ENCODE assay signal across 11 mouse cellular contexts in genomic region chr11:68113454-68114100, GRCm38 (mm10).
DNase-seq lines count a peak whose midpoint lies in the region; ATAC-seq lines count a peak whose summit lies in the region.
"Had no signal": no experiment of that assay in that cellular context is flagged by ENCODE, and none has a peak within 500 bp of the region (broad histone marks: within the 10 kb centered on the region; RNA-seq: fewer than 3 reads in every experiment).

No protein-coding gene starts in this region.

- no peaks in the 10 kb centered on the region for H3K27me3 ChIP-seq in heart, embryonic 10.5 days (ENCODE audit: insufficient read depth, poor library complexity, severe bottlenecking)
- H3K27me3 ChIP-seq in forebrain, embryonic 10.5 days (ENCODE audit: poor library complexity, severe bottlenecking): no peaks in the 10 kb centered on the region
- H3K27me3 ChIP-seq in hindbrain, embryonic 14.5 days (ENCODE audit: control insufficient read depth, insufficient read depth, low read length): no peaks in the 10 kb centered on the region
- H3K27me3 ChIP-seq in midbrain, embryonic 12.5 days: peaks cover 3% of the 10 kb centered on the region; the same call in 1 of the 2 replicates
- H3K27me3 ChIP-seq: embryonic facial prominence, embryonic 13.5 days had no signal

- H3K9me3 ChIP-seq in heart, embryonic 10.5 days: no peaks in the 10 kb centered on the region
- no peaks in the 10 kb centered on the region for H3K9me3 ChIP-seq in forebrain, embryonic 10.5 days
- H3K9me3 ChIP-seq in hindbrain, embryonic 14.5 days (ENCODE audit: control insufficient read depth, low read length): no peaks in the 10 kb centered on the region
- H3K9me3 ChIP-seq in midbrain, embryonic 12.5 days: no peaks in the 10 kb centered on the region
- H3K9me3 ChIP-seq: embryonic facial prominence, embryonic 13.5 days had no signal

- no peak for ATAC-seq in hindbrain, embryonic 14.5 days (ENCODE audit: low FRiP score)
- no peak for ATAC-seq in midbrain, embryonic 12.5 days (ENCODE audit: low FRiP score, low read depth)
- no peak for ATAC-seq in monocyte, adult 5-6 weeks (replicated peaks; ENCODE audit: insufficient number of reproducible peaks, low FRiP score, low TSS enrichment, poor library complexity, severe bottlenecking)

- 34% methylated on average over 11 of the region's 11 CpGs for WGBS in heart, embryonic 10.5 days
- 47% methylated on average over 11 of the region's 11 CpGs for WGBS in forebrain, embryonic 10.5 days
- WGBS in hindbrain, embryonic 14.5 days: 18% methylated on average over 11 of the region's 11 CpGs
- 31% methylated on average over 11 of the region's 11 CpGs for WGBS in midbrain, embryonic 12.5 days

- H3K4me3 ChIP-seq in heart, embryonic 10.5 days: 0 out of 2 replicates have a peak overlapping the region, but pooled peaks have one; percentile 3
- no peak overlapping the region for H3K4me3 ChIP-seq in forebrain, embryonic 10.5 days
- H3K4me3 ChIP-seq in hindbrain, embryonic 14.5 days (replicated peaks; ENCODE audit: low read length): no peak overlapping the region
- H3K4me3 ChIP-seq in midbrain, embryonic 12.5 days: no peak overlapping the region
- H3K4me3 ChIP-seq: embryonic facial prominence, embryonic 13.5 days had no signal

- no peaks in the 10 kb centered on the region for H3K36me3 ChIP-seq in heart, embryonic 10.5 days
- H3K36me3 ChIP-seq in forebrain, embryonic 10.5 days (replicated peaks): no peaks in the 10 kb centered on the region
- H3K36me3 ChIP-seq in hindbrain, embryonic 14.5 days (replicated peaks; ENCODE audit: control insufficient read depth, insufficient read depth): no peaks in the 10 kb centered on the region
- H3K36me3 ChIP-seq in midbrain, embryonic 12.5 days: no peaks in the 10 kb centered on the region
- H3K36me3 ChIP-seq: embryonic facial prominence, embryonic 13.5 days had no signal

- H3K4me1 ChIP-seq in heart, embryonic 10.5 days: peaks cover 21% of the 10 kb centered on the region
- peaks cover 20% of the 10 kb centered on the region for H3K4me1 ChIP-seq in forebrain, embryonic 10.5 days
- H3K4me1 ChIP-seq in hindbrain, embryonic 14.5 days (replicated peaks; ENCODE audit: control insufficient read depth, insufficient read depth, low read length): 0 out of 2 replicates have a peak, but pooled peaks cover 6% of the 10 kb centered on the region
- H3K4me1 ChIP-seq in midbrain, embryonic 12.5 days: peaks cover 13% of the 10 kb centered on the region

- no peak overlapping the region for H3K9ac ChIP-seq in hindbrain, embryonic 14.5 days
- H3K9ac ChIP-seq in midbrain, embryonic 12.5 days (replicated peaks): no peak overlapping the region
- H3K9ac ChIP-seq: embryonic facial prominence, embryonic 13.5 days had no signal

- no peak for DNase-seq in heart, embryonic 10.5 days (ENCODE audit: low spot score)
- no peak for DNase-seq in heart, adult 18-20 months
- no peak for DNase-seq in forebrain, embryonic 10.5 days (ENCODE audit: extremely low spot score, low spot score)
- DNase-seq in hindbrain, embryonic 14.5 days (ENCODE audit: low spot score): peak; percentile 26
- no peak for DNase-seq in left cerebral cortex, adult 11 months (ENCODE audit: low spot score)
- DNase-seq in thymus, postnatal 14 days: no peak
- DNase-seq: adrenal gland, adult 2 months; B cell, adult 2 months had no signal

- no peak overlapping the region for H3K4me2 ChIP-seq in hindbrain, embryonic 14.5 days (replicated peaks)
- no peak overlapping the region for H3K4me2 ChIP-seq in midbrain, embryonic 12.5 days (replicated peaks)
- H3K4me2 ChIP-seq: embryonic facial prominence, embryonic 13.5 days had no signal

- peak overlapping the region; percentile 57; the same call in 1 of the 2 replicates for H3K27ac ChIP-seq in heart, embryonic 10.5 days
- peak overlapping the region; percentile 65 for H3K27ac ChIP-seq in forebrain, embryonic 10.5 days
- H3K27ac ChIP-seq in hindbrain, embryonic 14.5 days: peak overlapping the region; percentile 27; the same call in 1 of the 2 replicates
- H3K27ac ChIP-seq in midbrain, embryonic 12.5 days (replicated peaks): peak overlapping the region; percentile 31
- H3K27ac ChIP-seq: embryonic facial prominence, embryonic 13.5 days had no signal
